Mouse (Mus musculus): ENCODE results near the gene Mgll.

GRCm38 (mm10) chr6:88794561-88794971 is 70.4 kb downstream of the Mgll start:
- TF ChIP-seq CTCF (conservative IDR thresholded peaks at IDR 0.05; ENCODE audit: low read length) (no peak), NANOG (IDR thresholded peaks at IDR 0.05; ENCODE audit: borderline replicate concordance, low read length) (no peak)
